Comparison of ENCODE assay signal across 23 mouse cellular contexts in the genomic region with DNA sequence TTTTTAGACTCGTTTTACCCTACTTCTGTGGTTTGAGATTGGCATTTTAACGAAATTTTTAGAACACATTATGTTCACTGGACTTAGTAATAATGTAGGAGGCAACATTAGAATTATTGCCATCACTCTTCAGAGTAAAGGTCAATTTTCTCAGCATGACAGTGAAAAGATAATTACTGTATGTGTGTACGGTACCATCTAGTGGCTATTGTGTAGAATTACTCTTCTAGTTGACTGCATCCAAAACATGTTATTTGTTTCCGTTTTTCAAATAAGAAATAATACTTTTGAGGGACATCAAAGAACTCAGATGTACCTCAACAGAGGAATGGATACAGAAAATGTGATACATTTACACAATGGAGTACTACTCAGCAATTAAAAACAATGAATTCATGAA. TPM values are rescaled to one million over a fixed set of nuclear protein-coding genes. Genes with fewer than 3 reads are reported as not detected.
A peak's percentile ranks its signal among the peaks of the same experiment; 100 is the strongest.
DNase-seq lines count a peak whose midpoint lies in the region; ATAC-seq and TF ChIP-seq lines count a peak whose summit lies in the region.
"Had no signal": no experiment of that assay in that cellular context is flagged by ENCODE, and none has a peak within 500 bp of the region (broad histone marks: within the 10 kb centered on the region; RNA-seq: fewer than 3 reads in every experiment).

No protein-coding gene starts in this region.

- no peaks in the 10 kb centered on the region for H3K27me3 ChIP-seq in embryonic facial prominence, embryonic 11.5 days (ENCODE audit: control insufficient read depth, insufficient read depth, low read length)
- H3K27me3 ChIP-seq in embryonic facial prominence, embryonic 10.5 days (replicated peaks; ENCODE audit: low read depth, poor library complexity, severe bottlenecking): no peaks in the 10 kb centered on the region
- no peaks in the 10 kb centered on the region for H3K27me3 ChIP-seq in kidney, postnatal 0 days (ENCODE audit: insufficient read depth, low read length)
- H3K27me3 ChIP-seq in kidney, embryonic 14.5 days (ENCODE audit: control insufficient read depth, insufficient read depth, low read length): no peaks in the 10 kb centered on the region
- H3K27me3 ChIP-seq: embryonic facial prominence, embryonic 13.5 days; hindbrain, embryonic 15.5 days; limb, embryonic 15.5 days; stomach, embryonic 15.5 days had no signal

- peak; percentile 56 for TF ChIP-seq CTCF in kidney, postnatal 0 days (IDR thresholded peaks at IDR 0.05; ENCODE audit: low read depth)

- peak; percentile 13 for DNase-seq in embryonic facial prominence, embryonic 11.5 days (ENCODE audit: low spot score)
- DNase-seq in embryonic facial prominence, embryonic 10.5 days (ENCODE audit: low spot score): no peak
- peak; percentile 10 for DNase-seq in kidney, postnatal 0 days (ENCODE audit: low spot score)
- DNase-seq in retina, embryonic 14.5 days (ENCODE audit: low spot score): peak; percentile 21
- no peak for DNase-seq in retina, postnatal 1 day
- no peak for DNase-seq in Muller cell, postnatal 12 days (ENCODE audit: inconsistent ontology term)
- DNase-seq in left cerebral cortex, postnatal 25 days (ENCODE audit: low spot score in 2 of 2): no peak
- DNase-seq: adrenal gland, postnatal 36 days; B cell, adult 2 months; heart, adult 18-20 months; heart, postnatal 10 days; kidney, adult 9 months; lung, postnatal 10 days; right cerebral cortex, adult 18-20 months; spleen, adult 18-20 months had no signal

- no peak overlapping the region for H3K4me2 ChIP-seq in embryonic facial prominence, embryonic 11.5 days (ENCODE audit: low read depth, low read length)
- no peak overlapping the region for H3K4me2 ChIP-seq in kidney, postnatal 0 days (ENCODE audit: low read length)
- no peak overlapping the region for H3K4me2 ChIP-seq in kidney, embryonic 14.5 days (replicated peaks; ENCODE audit: low read depth, low read length)
- H3K4me2 ChIP-seq: embryonic facial prominence, embryonic 13.5 days; hindbrain, embryonic 15.5 days; limb, embryonic 15.5 days; stomach, embryonic 15.5 days had no signal

- no peak overlapping the region for H3K27ac ChIP-seq in embryonic facial prominence, embryonic 11.5 days (replicated peaks; ENCODE audit: low read depth, low read length)
- no peak overlapping the region for H3K27ac ChIP-seq in embryonic facial prominence, embryonic 10.5 days (replicated peaks)
- H3K27ac ChIP-seq in kidney, postnatal 0 days: no peak overlapping the region
- no peak overlapping the region for H3K27ac ChIP-seq in kidney, embryonic 14.5 days (ENCODE audit: low read depth, low read length)
- H3K27ac ChIP-seq: embryonic facial prominence, embryonic 13.5 days; hindbrain, embryonic 15.5 days; limb, embryonic 15.5 days; stomach, embryonic 15.5 days had no signal

- H3K9ac ChIP-seq in embryonic facial prominence, embryonic 11.5 days (replicated peaks; ENCODE audit: low read length): no peak overlapping the region
- H3K9ac ChIP-seq in kidney, postnatal 0 days (ENCODE audit: low read depth, low read length): no peak overlapping the region
- no peak overlapping the region for H3K9ac ChIP-seq in kidney, embryonic 14.5 days (ENCODE audit: low read depth, low read length)
- H3K9ac ChIP-seq: embryonic facial prominence, embryonic 13.5 days; hindbrain, embryonic 15.5 days; limb, embryonic 15.5 days; stomach, embryonic 15.5 days had no signal

- H3K4me3 ChIP-seq in embryonic facial prominence, embryonic 11.5 days (ENCODE audit: low read depth, low read length): no peak overlapping the region
- H3K4me3 ChIP-seq in embryonic facial prominence, embryonic 10.5 days: no peak overlapping the region
- H3K4me3 ChIP-seq in kidney, postnatal 0 days (replicated peaks; ENCODE audit: low read depth, low read length): no peak overlapping the region
- no peak overlapping the region for H3K4me3 ChIP-seq in kidney, embryonic 14.5 days (ENCODE audit: low read length)
- H3K4me3 ChIP-seq: embryonic facial prominence, embryonic 13.5 days; hindbrain, embryonic 15.5 days; limb, embryonic 15.5 days; myocyte; stomach, embryonic 15.5 days had no signal

- H3K4me1 ChIP-seq in embryonic facial prominence, embryonic 11.5 days (ENCODE audit: control insufficient read depth, insufficient read depth, low read length): no peaks in the 10 kb centered on the region
- H3K4me1 ChIP-seq in embryonic facial prominence, embryonic 10.5 days: no peaks in the 10 kb centered on the region
- no peaks in the 10 kb centered on the region for H3K4me1 ChIP-seq in kidney, postnatal 0 days (replicated peaks; ENCODE audit: insufficient read depth, low read length)
- H3K4me1 ChIP-seq in kidney, embryonic 14.5 days (ENCODE audit: control insufficient read depth, insufficient read depth, low read length): no peaks in the 10 kb centered on the region
- H3K4me1 ChIP-seq: embryonic facial prominence, embryonic 13.5 days; hindbrain, embryonic 15.5 days; limb, embryonic 15.5 days; stomach, embryonic 15.5 days had no signal

- intact Hi-C loops in left cerebral cortex, postnatal 25 days (cut with DNase I): no loop called here

- H3K36me3 ChIP-seq in embryonic facial prominence, embryonic 11.5 days (replicated peaks; ENCODE audit: control insufficient read depth, insufficient read depth, low read depth, low read length): no peaks in the 10 kb centered on the region
- H3K36me3 ChIP-seq in embryonic facial prominence, embryonic 10.5 days (replicated peaks): no peaks in the 10 kb centered on the region
- H3K36me3 ChIP-seq in kidney, postnatal 0 days (ENCODE audit: insufficient read depth, low read length): no peaks in the 10 kb centered on the region
- no peaks in the 10 kb centered on the region for H3K36me3 ChIP-seq in kidney, embryonic 14.5 days (ENCODE audit: control insufficient read depth, insufficient read depth, low read length)
- H3K36me3 ChIP-seq: embryonic facial prominence, embryonic 13.5 days; hindbrain, embryonic 15.5 days; limb, embryonic 15.5 days; stomach, embryonic 15.5 days had no signal

- WGBS in embryonic facial prominence, embryonic 11.5 days: 60% methylated on average over 4 of the region's 4 CpGs
- WGBS in embryonic facial prominence, embryonic 10.5 days: 59% methylated on average over 4 of the region's 4 CpGs
- WGBS in kidney, postnatal 0 days: 54% methylated on average over 4 of the region's 4 CpGs
- WGBS in kidney, embryonic 14.5 days: 58% methylated on average over 4 of the region's 4 CpGs

- H3K9me3 ChIP-seq in embryonic facial prominence, embryonic 11.5 days (replicated peaks; ENCODE audit: control insufficient read depth, low read length): no peaks in the 10 kb centered on the region
- H3K9me3 ChIP-seq in embryonic facial prominence, embryonic 10.5 days: no peaks in the 10 kb centered on the region
- no peaks in the 10 kb centered on the region for H3K9me3 ChIP-seq in kidney, postnatal 0 days (replicated peaks; ENCODE audit: low read length)
- no peaks in the 10 kb centered on the region for H3K9me3 ChIP-seq in kidney, embryonic 14.5 days (ENCODE audit: control insufficient read depth, low read length)
- H3K9me3 ChIP-seq: embryonic facial prominence, embryonic 13.5 days; hindbrain, embryonic 15.5 days; limb, embryonic 15.5 days; stomach, embryonic 15.5 days had no signal

- no peak for ATAC-seq in embryonic facial prominence, embryonic 11.5 days (replicated peaks; ENCODE audit: insufficient number of reproducible peaks, low FRiP score, low TSS enrichment, low read depth)
- ATAC-seq in kidney, postnatal 0 days (replicated peaks; ENCODE audit: low FRiP score, low read depth): no peak
- ATAC-seq in kidney, embryonic 14.5 days (ENCODE audit: low FRiP score, low TSS enrichment): no peak

RNA-seq across cellular contexts. Expression of a gene that starts 14.0 kb away (rescaled TPM):
- not detected in 2 replicates for polyA plus RNA-seq in embryonic facial prominence, embryonic 11.5 days (2014; fragmentation: Nextera tagmentation; extraction: Ambion mirVana)
- not detected in 2 replicates for polyA plus RNA-seq in embryonic facial prominence, embryonic 10.5 days (2016; fragmentation: Nextera tagmentation; extraction: Ambion mirVana)
- polyA plus RNA-seq in kidney, postnatal 0 days (2015; fragmentation: Nextera tagmentation; extraction: Ambion mirVana): not detected in 2 replicates
- not detected in 2 replicates for polyA plus RNA-seq in kidney, embryonic 14.5 days (2014; fragmentation: Nextera tagmentation; extraction: Ambion mirVana)
- total RNA-seq in left cerebral cortex, postnatal 25 days (2021): not detected
- total RNA-seq: adrenal gland, postnatal 36 days; ES-E14; heart, adult 18-20 months; heart, postnatal 10 days; neutrophil, adult 5-6 weeks had no signal
- polyA plus RNA-seq: embryonic facial prominence, embryonic 13.5 days; hindbrain, embryonic 15.5 days; limb, embryonic 15.5 days; myocyte; stomach, embryonic 15.5 days had no signal

Comparison
In these comparisons a context has a peak if more than half of its experiments do, and no peak if none do; other contexts are left out.
1. DNase-seq: peak in embryonic facial prominence, embryonic 11.5 days (single experiment), kidney, postnatal 0 days (single experiment) and retina, embryonic 14.5 days (single experiment); none in embryonic facial prominence, embryonic 10.5 days (single experiment), retina, postnatal 1 day (single experiment), Muller cell, postnatal 12 days (single experiment) and left cerebral cortex, postnatal 25 days (0 of 2).